Mouse (Mus musculus): ENCODE measurements around the gene Mdn1. TPM values are rescaled to one million over a fixed set of nuclear protein-coding genes. Genes with fewer than 3 reads are reported as not detected.
A peak's percentile ranks its signal among the peaks of the same experiment; 100 is the strongest.

The Mdn1 gene
- total RNA-seq (2014; fragmentation: Nextera tagmentation) = 52.3 and 58.8 TPM in 2 replicates
- total RNA-seq (2017) = 34.1 TPM in 2 replicates
- 2.7 and 4.2 TPM in 2 replicates for polyA plus RNA-seq (2012)

- H3K36me3 ChIP-seq (replicated peaks) = peaks cover 55% of the 10 kb centered on the region
- H3K9me3 ChIP-seq (replicated peaks) = no peaks in the 10 kb centered on the region
- H3K4me1 ChIP-seq (ENCODE audit: insufficient read depth, low read depth, low read length) = peaks cover 33% of the 10 kb centered on the region
- peak; percentile 78 for ATAC-seq (ENCODE audit: extremely low read depth, insufficient number of reproducible peaks, low FRiP score, poor library complexity, severe bottlenecking)
- DNase-seq (ENCODE audit: low spot score) = peak; percentile 70
- H3K27me3 ChIP-seq (ENCODE audit: insufficient read depth, low read length) = no peaks in the 10 kb centered on the region
- TF ChIP-seq POLR2AphosphoS5 (IDR thresholded peaks at IDR 0.05; ENCODE audit: insufficient replicate concordance, low read depth, low read length) (no peak), GATA1 (IDR thresholded peaks at IDR 0.05; ENCODE audit: borderline replicate concordance, low read length) (no peak), GATA2 (IDR thresholded peaks at IDR 0.05; ENCODE audit: borderline replicate concordance, low read depth, low read length) (no peak), CTCF (IDR thresholded peaks at IDR 0.05; ENCODE audit: low read depth, low read length) (no peak), TAL1 (conservative IDR thresholded peaks at IDR 0.05; ENCODE audit: low read depth, low read length) (no peak)
- peak within 1 kb of the TSS; percentile 87 for H3K4me3 ChIP-seq (ENCODE audit: low read depth, low read length)
These were observed at the start of gene Mdn1 for GRCm38 (mm10) chr4:32656918-32657662. Gene Mdn1, plus strand, starts transcription at chr4:32657119.

- DNase-seq (ENCODE audit: low spot score) (peak; percentile 96), ATAC-seq (ENCODE audit: extremely low read depth, insufficient number of reproducible peaks, low FRiP score, poor library complexity, severe bottlenecking) (peak; percentile 98)
- H3K36me3 ChIP-seq (replicated peaks) = peaks cover 21% of the 10 kb centered on the region
- H3K9me3 ChIP-seq (replicated peaks) = no peaks in the 10 kb centered on the region
- H3K4me1 ChIP-seq (ENCODE audit: insufficient read depth, low read depth, low read length) = peaks cover 31% of the 10 kb centered on the region
- TF ChIP-seq GATA2 (IDR thresholded peaks at IDR 0.05; ENCODE audit: borderline replicate concordance, low read depth, low read length) (no peak), POLR2AphosphoS5 (IDR thresholded peaks at IDR 0.05; ENCODE audit: insufficient replicate concordance, low read depth, low read length) (no peak), TAL1 (conservative IDR thresholded peaks at IDR 0.05; ENCODE audit: low read depth, low read length) (no peak), GATA1 (IDR thresholded peaks at IDR 0.05; ENCODE audit: borderline replicate concordance, low read length) (no peak), CTCF (IDR thresholded peaks at IDR 0.05; ENCODE audit: low read depth, low read length) (no peak)
- H3K4me3 ChIP-seq (ENCODE audit: low read depth, low read length) = peak within 1 kb of the TSS; percentile 96
- no peaks in the 10 kb centered on the region for H3K27me3 ChIP-seq (ENCODE audit: insufficient read depth, low read length)
These were observed 41.7 kb upstream of the Mdn1 start, which contains the start of gene Casp8ap2 for GRCm38 (mm10) chr4:32615034-32615881. Gene Casp8ap2, plus strand, starts transcription at chr4:32615451.

GRCm38 (mm10) chr4:32621637-32622036, 35.3 kb upstream of the Mdn1 start:
- no peak for ATAC-seq (ENCODE audit: extremely low read depth, insufficient number of reproducible peaks, low FRiP score, poor library complexity, severe bottlenecking)
- TF ChIP-seq CTCF (IDR thresholded peaks at IDR 0.05; ENCODE audit: low read depth, low read length) (no peak), GATA1 (IDR thresholded peaks at IDR 0.05; ENCODE audit: borderline replicate concordance, low read length) (no peak), GATA2 (IDR thresholded peaks at IDR 0.05; ENCODE audit: borderline replicate concordance, low read depth, low read length) (no peak), TAL1 (conservative IDR thresholded peaks at IDR 0.05; ENCODE audit: low read depth, low read length) (no peak), POLR2AphosphoS5 (IDR thresholded peaks at IDR 0.05; ENCODE audit: insufficient replicate concordance, low read depth, low read length) (no peak)
- peaks cover 36% of the 10 kb centered on the region for H3K4me1 ChIP-seq (ENCODE audit: insufficient read depth, low read depth, low read length)

GRCm38 (mm10) chr4:32651669-32652068, 5.2 kb upstream of the Mdn1 start:
- H3K4me3 ChIP-seq (ENCODE audit: low read depth, low read length) = no peak overlapping the region
- peaks cover 63% of the 10 kb centered on the region for H3K36me3 ChIP-seq (replicated peaks)
- peaks cover 11% of the 10 kb centered on the region for H3K4me1 ChIP-seq (ENCODE audit: insufficient read depth, low read depth, low read length)
- DNase-seq (ENCODE audit: low spot score) = no peak
- no peaks in the 10 kb centered on the region for H3K27me3 ChIP-seq (ENCODE audit: insufficient read depth, low read length)
- peak; percentile 75 for ATAC-seq (ENCODE audit: extremely low read depth, insufficient number of reproducible peaks, low FRiP score, poor library complexity, severe bottlenecking)
- no peaks in the 10 kb centered on the region for H3K9me3 ChIP-seq (replicated peaks)
- TF ChIP-seq GATA2 (IDR thresholded peaks at IDR 0.05; ENCODE audit: borderline replicate concordance, low read depth, low read length) (no peak), TAL1 (conservative IDR thresholded peaks at IDR 0.05; ENCODE audit: low read depth, low read length) (no peak)

More at GRCm38 (mm10) chr4:32621637-32622036, 35.3 kb upstream of the Mdn1 start:
- Histone ChIP-seq H3K9me3 (replicated peaks) (no peaks in the 10 kb centered on the region), H3K36me3 (replicated peaks) (peaks cover 71% of the 10 kb centered on the region), H3K27me3 (ENCODE audit: insufficient read depth, low read length) (no peaks in the 10 kb centered on the region), H3K4me3 (ENCODE audit: low read depth, low read length) (no peak overlapping the region)
- no peak for DNase-seq (ENCODE audit: low spot score)

- Histone ChIP-seq H3K4me3 (ENCODE audit: low read depth, low read length) (peak overlapping the region; percentile 87), H3K4me1 (ENCODE audit: insufficient read depth, low read depth, low read length) (peaks cover 36% of the 10 kb centered on the region), H3K27me3 (ENCODE audit: insufficient read depth, low read length) (no peaks in the 10 kb centered on the region), H3K9me3 (replicated peaks) (no peaks in the 10 kb centered on the region), H3K36me3 (replicated peaks) (peaks cover 56% of the 10 kb centered on the region)
- DNase-seq (ENCODE audit: low spot score) = no peak
- no peak for ATAC-seq (ENCODE audit: extremely low read depth, insufficient number of reproducible peaks, low FRiP score, poor library complexity, severe bottlenecking)
- no peak for TF ChIP-seq GATA2 (IDR thresholded peaks at IDR 0.05; ENCODE audit: borderline replicate concordance, low read depth, low read length)
- no peak for TF ChIP-seq GATA1 (IDR thresholded peaks at IDR 0.05; ENCODE audit: borderline replicate concordance, low read length)
- TF ChIP-seq CTCF (IDR thresholded peaks at IDR 0.05; ENCODE audit: low read depth, low read length) = no peak
- no peak for TF ChIP-seq POLR2AphosphoS5 (IDR thresholded peaks at IDR 0.05; ENCODE audit: insufficient replicate concordance, low read depth, low read length)
- no peak for TF ChIP-seq TAL1 (conservative IDR thresholded peaks at IDR 0.05; ENCODE audit: low read depth, low read length)
These were observed 594 bp upstream of the Mdn1 start for GRCm38 (mm10) chr4:32656146-32656904.

Data from G1E (cell line).